Mouse (Mus musculus): ENCODE data around the gene Cdt1.

Gene Cdt1

DNA sequence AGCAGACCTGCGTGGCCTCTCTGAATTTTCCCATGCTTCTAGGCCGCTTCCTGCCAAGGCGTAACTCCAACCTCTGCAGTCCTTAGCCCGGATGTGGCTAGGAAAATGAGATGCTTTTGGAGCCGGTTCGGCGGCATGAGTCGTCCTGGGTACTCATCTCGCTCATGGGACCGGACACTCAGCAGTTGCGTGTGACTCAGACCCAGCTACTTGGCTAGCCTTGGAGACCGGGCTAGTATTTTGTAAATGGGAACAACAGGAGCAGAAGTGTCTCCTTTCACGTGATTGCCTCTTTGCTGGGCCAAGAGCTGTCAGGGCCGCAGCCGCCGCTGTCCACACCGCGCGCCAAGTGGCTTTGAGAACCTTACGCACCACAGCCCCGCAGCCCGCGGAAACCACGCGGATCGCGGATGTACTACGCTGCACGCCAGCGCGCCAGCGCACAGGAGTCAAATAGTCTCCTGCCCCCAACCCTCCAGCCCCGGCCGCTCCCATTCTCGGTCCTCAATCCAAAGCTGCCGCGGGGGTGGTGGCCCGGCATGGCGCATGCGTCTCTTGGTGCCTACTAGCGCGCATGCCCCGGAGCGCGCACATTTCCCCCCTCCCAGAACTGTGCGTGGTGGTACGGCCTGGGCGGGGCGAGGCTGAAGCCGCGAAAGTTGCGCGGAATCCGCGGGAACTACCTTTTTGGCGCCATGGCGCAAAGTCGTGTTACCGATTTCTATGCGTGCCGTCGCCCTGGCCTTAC is at the start of gene Cdt1:
Gene Cdt1 (plus strand): TSS at position 655 of the 748 bp plus-strand sequence.
- peak; percentile 89 to 96 for DNase-seq (ENCODE audit: low spot score in 2 of 2)

GRCm38 (mm10) chr8:122520611-122521010 is 47.2 kb upstream of the Cdt1 start:
- DNase-seq (ENCODE audit: low spot score in 2 of 2), result no peak

GRCm38 (mm10) chr8:122522796-122523651 is 44.8 kb upstream of the Cdt1 start:
- DNase-seq (ENCODE audit: low spot score in 2 of 2), result no peak

DNA sequence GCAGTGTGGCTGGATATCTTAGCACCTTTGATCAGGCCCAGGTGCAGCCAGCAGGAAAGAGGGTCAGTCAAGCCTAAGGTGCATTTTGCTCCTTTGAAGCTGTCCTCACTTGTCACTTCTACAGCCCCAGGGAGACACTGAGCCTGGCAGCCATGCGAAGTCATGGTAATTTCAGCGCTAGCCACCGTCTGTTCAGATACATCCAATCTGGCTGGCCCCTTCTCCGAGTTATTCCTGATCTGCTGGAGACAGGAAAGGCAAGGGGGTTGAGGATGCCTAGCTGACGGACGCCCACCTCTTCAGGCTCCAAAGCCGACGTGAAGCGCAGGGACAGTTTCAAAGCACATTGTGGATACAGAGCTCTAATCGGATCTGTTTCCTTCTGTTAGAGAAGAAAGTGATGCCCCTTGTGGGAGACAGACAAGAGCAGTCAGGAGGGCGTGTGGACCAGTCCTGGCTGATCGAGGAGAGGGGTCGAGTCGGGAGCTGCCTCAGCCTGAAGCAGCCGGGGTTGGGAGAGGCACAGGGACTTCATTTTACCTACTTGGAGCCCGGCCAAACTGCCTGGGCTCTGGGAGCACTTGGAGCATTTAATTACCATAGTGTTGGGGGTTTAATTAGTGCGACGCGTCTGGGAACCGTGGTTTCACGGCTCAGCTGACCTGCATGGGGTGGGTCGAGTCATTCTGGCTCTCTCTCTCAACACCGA is 44.0 kb upstream of the Cdt1 start:
- peak in 1 of 2 experiments; percentile 30 for DNase-seq (ENCODE audit: low spot score in 2 of 2)

- no peak for DNase-seq (ENCODE audit: low spot score in 2 of 2)
Observed at GRCm38 (mm10) chr8:122524506-122524905, 43.3 kb upstream of the Cdt1 start.

DNA sequence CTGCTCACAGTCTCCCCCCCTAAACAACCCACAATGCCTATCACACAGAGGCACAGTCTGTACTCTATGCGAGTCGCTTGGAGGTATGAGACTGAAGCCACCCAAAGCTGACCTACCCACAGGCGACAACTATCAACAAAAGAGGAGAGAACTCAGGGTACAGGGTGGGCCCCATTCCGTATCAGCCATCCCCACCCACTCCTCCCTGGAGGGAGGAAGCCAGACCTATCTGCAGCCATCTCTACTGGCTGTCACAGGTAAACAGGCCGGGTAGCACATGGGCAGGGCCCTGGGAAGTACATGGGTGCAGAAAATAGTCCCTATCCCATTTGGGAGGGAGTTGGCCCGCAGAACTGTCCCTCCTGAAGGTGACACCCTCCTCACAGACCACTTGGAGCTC is 42.8 kb upstream of the Cdt1 start:
- DNase-seq (ENCODE audit: low spot score in 2 of 2), result no peak

DNA sequence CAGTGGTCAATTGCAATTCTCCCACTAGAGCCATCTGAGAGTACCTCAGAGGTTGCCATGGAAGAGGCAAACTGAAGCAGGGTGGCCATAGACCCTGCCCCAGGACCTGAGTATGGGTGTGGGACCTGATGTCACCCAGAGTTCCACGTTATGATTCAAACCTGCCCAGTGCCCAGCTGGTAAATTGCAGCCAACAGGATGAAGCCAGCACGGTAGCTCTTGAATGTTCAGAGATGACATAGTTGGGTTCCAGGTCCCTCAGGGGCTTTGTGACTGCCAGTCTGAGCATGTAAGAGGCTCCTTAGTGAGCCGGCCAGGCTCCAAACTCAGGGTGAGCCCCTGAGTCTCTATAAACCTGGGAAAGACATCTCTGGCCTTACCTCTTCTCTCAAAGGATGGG is 41.7 kb upstream of the Cdt1 start:
- no peak for DNase-seq (ENCODE audit: low spot score in 2 of 2)

DNA sequence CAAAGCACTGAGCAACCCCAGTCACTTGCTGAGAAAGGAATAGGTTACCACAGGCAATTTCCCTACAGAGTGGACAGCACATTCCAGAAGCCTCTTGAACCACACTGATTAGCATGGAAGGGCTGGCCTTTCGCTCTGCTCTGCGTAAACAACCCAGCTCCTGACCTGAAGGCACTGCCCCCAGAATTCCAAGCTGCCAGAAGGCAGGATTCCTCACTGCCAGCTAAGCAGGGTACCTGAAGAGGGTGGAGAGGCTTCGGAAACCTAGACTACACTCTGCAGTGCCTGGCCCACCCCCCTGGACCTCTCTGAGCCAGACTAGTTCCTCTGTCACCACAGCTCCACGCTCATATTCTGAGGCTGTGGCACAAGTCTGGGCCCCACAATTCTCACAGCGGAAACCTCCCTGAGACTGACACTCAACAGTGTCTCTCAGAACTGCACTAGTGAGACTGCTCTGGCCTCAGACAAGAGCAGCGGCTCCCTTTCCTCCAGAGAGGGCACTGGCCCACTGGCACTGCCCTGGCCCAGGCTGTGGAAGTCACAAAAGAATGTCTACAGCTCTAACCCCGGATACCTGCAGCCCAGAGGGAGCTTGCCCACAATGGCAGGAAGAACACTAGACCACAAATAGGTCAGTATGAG is 41.2 kb upstream of the Cdt1 start:
- no peak for DNase-seq (ENCODE audit: low spot score in 2 of 2)

DNA sequence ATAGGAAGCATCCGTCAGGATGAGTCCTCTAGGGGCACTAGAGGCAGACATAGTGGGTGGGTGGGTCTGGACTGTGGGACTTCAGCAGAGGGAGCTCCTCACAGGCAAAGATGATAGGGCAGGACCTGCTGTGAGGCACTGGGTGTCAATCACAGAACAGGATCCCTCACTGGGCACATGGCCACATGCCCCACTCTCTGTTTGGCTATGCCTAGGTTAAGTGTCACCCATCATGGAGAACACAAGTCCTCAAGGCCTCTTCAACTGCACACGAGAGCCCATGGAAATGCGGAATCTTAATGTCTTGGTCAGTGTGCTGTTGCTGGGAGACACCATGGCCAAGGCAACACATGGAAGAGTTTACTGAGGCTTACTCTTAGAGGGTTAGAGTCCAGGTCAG is 39.9 kb upstream of the Cdt1 start:
- DNase-seq (ENCODE audit: low spot score in 2 of 2), result no peak

GRCm38 (mm10) chr8:122529159-122529558 is 38.7 kb upstream of the Cdt1 start:
- DNase-seq (ENCODE audit: low spot score in 2 of 2), result no peak

- no peak for DNase-seq (ENCODE audit: low spot score in 2 of 2)
Observed at GRCm38 (mm10) chr8:122531312-122531711, 36.5 kb upstream of the Cdt1 start.

DNA sequence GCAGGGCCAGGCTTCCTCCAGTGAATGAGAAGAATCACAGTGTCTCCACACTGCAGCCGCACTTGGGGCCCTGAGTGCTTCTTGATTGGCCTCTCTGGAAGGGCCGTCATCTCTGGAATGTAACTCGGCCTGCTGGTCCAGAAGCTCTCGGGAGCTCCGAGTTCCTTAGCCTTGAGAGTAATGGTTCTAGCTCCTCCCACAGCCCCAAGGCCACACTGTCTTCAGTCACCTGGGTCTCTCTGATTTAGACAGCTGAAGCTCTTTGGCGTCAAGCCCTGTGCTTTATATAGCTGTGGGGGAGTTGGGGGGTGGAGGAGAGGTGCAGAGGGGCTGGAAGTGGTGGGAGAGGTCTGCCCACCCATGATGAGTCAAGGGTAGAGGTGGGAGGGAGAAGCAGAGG is 30.8 kb upstream of the Cdt1 start:
- no peak for DNase-seq (ENCODE audit: low spot score in 2 of 2)

DNA sequence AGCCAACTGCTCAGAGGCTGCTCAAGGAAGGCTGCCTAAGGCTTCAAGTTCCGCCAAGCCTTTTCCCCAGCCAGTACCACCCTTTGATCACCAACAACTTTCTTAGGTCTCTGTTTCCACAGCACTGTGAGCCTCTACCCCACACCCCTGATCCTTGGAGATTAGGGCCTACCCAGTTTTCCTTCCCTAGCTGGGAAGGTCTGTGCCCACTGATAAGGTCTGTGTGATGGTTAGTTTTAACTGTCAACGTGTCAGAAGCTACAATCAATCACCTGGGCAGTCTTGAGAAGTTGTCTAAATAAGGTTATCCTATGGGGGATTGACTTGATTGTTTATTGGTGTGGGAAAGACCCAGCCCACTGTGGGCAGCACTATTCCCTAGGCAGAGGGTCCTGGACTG is 30.0 kb upstream of the Cdt1 start:
- DNase-seq (ENCODE audit: low spot score in 2 of 2), result no peak

DNA sequence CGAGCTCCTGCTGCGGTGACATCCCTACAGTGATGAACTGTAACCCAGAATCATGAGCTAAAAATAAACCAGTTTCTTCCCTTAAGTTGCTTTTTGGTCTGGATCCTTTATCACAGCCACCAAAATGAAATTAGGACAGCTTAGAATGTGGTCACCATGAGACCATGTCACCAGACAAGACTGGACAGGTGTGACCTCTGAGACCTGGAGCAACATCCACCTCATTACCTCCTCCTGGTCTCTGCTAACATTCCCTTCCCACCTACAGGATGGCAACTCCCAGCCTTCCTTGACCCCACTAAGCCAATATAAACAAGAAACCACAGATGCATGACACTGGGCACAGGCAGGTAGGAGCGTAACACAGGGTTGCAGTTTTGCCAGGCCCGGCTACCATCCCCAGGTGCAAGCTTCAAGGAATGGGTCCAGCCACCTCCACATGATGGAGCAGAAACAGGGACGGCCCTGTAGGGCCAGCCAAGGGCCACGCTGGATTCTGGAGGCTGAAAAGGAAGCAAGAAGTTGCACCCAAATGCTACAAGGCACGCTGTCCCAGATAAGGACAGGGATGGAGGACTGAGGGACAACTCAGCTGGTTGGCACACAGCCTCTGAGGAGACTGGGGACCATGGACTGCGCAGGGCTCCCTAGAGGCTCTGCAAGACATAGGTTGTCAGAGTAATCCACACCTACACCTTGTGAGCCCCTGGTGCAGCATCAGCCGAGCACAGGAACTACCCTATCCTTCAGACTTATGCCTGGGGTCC is 29.3 kb upstream of the Cdt1 start:
- DNase-seq (ENCODE audit: low spot score in 2 of 2), result no peak

DNA sequence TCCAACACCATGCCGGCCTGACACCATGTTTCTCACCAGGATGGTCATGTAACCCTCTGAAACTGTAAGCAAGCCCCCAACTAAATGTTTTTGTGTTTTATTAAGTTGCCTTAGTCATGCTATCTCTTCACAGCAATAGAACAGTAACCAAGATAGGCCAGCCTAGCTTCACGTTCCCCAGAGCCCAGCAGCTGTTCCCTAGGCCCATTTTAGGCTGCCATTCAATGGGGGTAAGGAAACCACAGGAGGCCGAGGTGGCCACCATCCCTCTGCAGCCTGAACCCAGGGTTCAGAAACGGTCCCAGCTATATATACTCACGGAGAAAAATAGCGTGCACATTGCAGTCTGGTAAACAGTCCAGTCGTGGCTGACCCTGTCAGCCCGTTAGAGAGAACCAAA is 23.7 kb upstream of the Cdt1 start:
- no peak for DNase-seq (ENCODE audit: low spot score in 2 of 2)

DNA sequence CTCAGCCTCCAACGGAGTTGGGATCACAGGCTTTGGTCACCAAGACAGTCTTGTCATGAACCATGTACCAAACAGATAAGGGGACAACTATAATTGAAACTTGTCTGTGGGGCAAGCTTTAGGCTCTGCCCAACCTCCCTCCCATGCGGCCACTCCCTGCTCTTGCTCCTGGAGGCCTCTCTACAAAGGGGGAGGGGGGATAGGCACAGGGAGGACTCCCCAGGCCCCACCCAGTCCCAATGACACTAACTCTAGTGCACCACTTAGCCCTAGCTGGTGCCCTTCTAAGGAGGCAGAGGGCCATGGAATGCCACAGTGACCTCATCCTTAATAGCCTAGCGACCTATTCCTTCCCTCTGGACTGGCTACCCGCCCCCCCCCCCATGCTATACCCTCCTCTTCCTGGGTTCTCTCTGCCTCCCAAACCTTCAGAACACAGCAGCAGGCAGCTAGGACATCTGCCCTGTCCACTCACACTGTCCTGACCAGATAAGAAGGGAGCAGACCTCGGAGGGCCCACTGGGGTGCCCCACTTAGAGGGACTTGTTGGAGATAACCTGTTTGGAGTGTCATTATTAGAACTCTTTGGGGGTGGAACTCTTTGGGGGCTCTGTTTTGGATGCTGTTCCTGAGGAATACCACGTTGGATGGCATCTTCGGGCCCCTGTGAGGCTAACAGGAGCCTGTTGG is 21.6 kb upstream of the Cdt1 start:
- no peak for DNase-seq (ENCODE audit: low spot score in 2 of 2)

GRCm38 (mm10) chr8:122546811-122547453 is 20.9 kb upstream of the Cdt1 start:
- no peak for DNase-seq (ENCODE audit: low spot score in 2 of 2)

GRCm38 (mm10) chr8:122547815-122548214 is 20.0 kb upstream of the Cdt1 start:
- DNase-seq (ENCODE audit: low spot score in 2 of 2), result no peak

- DNase-seq (ENCODE audit: low spot score in 2 of 2), result no peak
Observed at GRCm38 (mm10) chr8:122548331-122548730, 19.5 kb upstream of the Cdt1 start.

DNA sequence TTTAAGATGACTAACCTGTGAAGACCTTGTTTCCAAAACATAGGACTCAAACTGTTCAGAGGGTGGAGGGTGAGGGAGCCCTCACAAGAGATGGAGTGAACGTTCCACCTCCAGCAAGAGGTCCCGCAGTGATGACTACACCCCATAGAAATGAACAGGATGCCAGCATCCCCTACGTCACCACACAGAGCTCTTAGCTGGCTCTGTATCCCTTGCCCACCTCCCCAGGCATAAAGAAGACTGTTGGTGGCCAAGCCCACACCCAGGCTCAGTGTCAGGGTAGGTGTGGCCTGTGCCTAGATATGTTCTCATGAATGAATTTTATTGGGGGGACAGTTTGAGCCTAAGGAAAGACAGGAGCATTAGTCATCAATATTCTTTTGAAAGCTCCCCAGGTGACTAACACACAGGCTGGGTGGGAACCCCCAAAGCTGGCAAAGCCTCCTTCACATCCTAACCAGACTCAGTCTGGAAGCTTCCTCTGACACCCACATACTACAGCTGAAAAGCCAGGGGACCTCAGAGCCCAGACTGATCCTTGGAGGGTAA is 18.9 kb upstream of the Cdt1 start:
- peak in 1 of 2 experiments; percentile 30 for DNase-seq (ENCODE audit: low spot score in 2 of 2)
